Mouse (Mus musculus) lung, embryonic 15.5 days (tissue): ENCODE data around the gene Stpg3. TPM values are rescaled to one million over a fixed set of nuclear protein-coding genes. Genes with fewer than 3 reads are reported as not detected.

Source experiments
- ATAC-seq: fragments of 200-750 bp; cut with Nextera tagmentation; 2 replicates; pipeline ENCODE4 v1.8.0; 2017; ENCODE audit warnings: moderate number of reproducible peaks, borderline replicate concordance; ENCODE audit not compliant: low FRiP score, low TSS enrichment; ENCODE audit errors: extremely low read depth
- H3K27ac ChIP-seq: fragments of 300-500 bp; sonication (generic); 2 replicates; pipeline ENCODE4 v1.5.1; 2015; ENCODE audit warnings: moderate library complexity, mild to moderate bottlenecking, inconsistent platforms
- H3K27me3 ChIP-seq: fragments of 300-500 bp; sonication (generic); 2 replicates; pipeline ENCODE4 v1.6.1; 2015; ENCODE audit warnings: inconsistent platforms
- H3K36me3 ChIP-seq: fragments of 300-500 bp; sonication (generic); 2 replicates; pipeline ENCODE4 v1.6.1; 2015; ENCODE audit warnings: inconsistent platforms
- H3K4me1 ChIP-seq: fragments of 300-500 bp; sonication (generic); 2 replicates; pipeline ENCODE4 v1.6.1; 2015; ENCODE audit warnings: inconsistent platforms
- H3K4me2 ChIP-seq: fragments of 300-500 bp; sonication (generic); 2 replicates; pipeline ENCODE4 v1.6.1; 2015; ENCODE audit warnings: inconsistent platforms, mild to moderate bottlenecking, moderate library complexity
- H3K4me3 ChIP-seq: fragments of 300-500 bp; sonication (generic); 2 replicates; pipeline ENCODE4 v1.5.1; 2015; ENCODE audit warnings: mild to moderate bottlenecking, inconsistent platforms
- H3K9ac ChIP-seq: fragments of 300-500 bp; sonication (generic); 2 replicates; pipeline ENCODE4 v1.6.1; 2015; ENCODE audit warnings: inconsistent platforms
- H3K9me3 ChIP-seq: fragments of 300-500 bp; sonication (generic); 2 replicates; pipeline ENCODE4 v1.6.1; 2016; ENCODE audit warnings: inconsistent platforms
- WGBS: fragments of 180-500 bp; shearing (Covaris S2); methylation state at CpG from one replicate; pipeline ENCODE4 v1.1.7; 2015; 5-methylcytosine and 5-hydroxymethylcytosine counted together
- polyA plus RNA-seq: library from polyadenylated mRNA; unstranded; fragments of >200 nt; fragmentation: Nextera tagmentation; extraction: Ambion mirVana; gene quantifications from 2 replicates; pipeline ENCODE4 v1.2.1, GENCODE M21; 2015

Gene Stpg3
- polyA plus RNA-seq, 1 experiment from 2014 or later = not detected

- Histone ChIP-seq H3K27ac (no peak overlapping the region), H3K27me3 (peaks cover 16% of the 10 kb centered on the region), H3K4me1 (no peaks in the 10 kb centered on the region), H3K4me3 (no peak overlapping the region), H3K4me2 (no peak overlapping the region), H3K9ac (no peak overlapping the region), H3K9me3 (no peaks in the 10 kb centered on the region), H3K36me3 (no peaks in the 10 kb centered on the region)
- WGBS = 45% methylated on average over 5 of the region's 5 CpGs
- ATAC-seq = no peak
These were observed 20.2 kb upstream of the Stpg3 start for GRCm38 (mm10) chr2:25234551-25235220.

GRCm38 (mm10) chr2:25234050-25234449 lies 19.6 kb upstream of the Stpg3 start, which contains the start of gene Slc34a3:
Gene Slc34a3 (minus strand): TSS chr2:25234364.
- H3K27ac ChIP-seq = no peak within 1 kb of the TSS
- H3K4me3 ChIP-seq = no peak within 1 kb of the TSS
- no peak for ATAC-seq
- H3K9ac ChIP-seq = no peak within 1 kb of the TSS
- H3K27me3 ChIP-seq = peaks cover 16% of the 10 kb centered on the region
- WGBS = 73% methylated on average over 3 of the region's 3 CpGs
- no peaks in the 10 kb centered on the region; the same call in 1 of the 2 replicates for H3K4me1 ChIP-seq
- H3K4me2 ChIP-seq = no peak within 1 kb of the TSS
- H3K9me3 ChIP-seq = no peaks in the 10 kb centered on the region
- H3K36me3 ChIP-seq = no peaks in the 10 kb centered on the region

- H3K9ac ChIP-seq = no peak overlapping the region
- H3K4me1 ChIP-seq = peaks cover 5% of the 10 kb centered on the region; the same call in 1 of the 2 replicates
- no peaks in the 10 kb centered on the region for H3K9me3 ChIP-seq
- peaks cover 16% of the 10 kb centered on the region for H3K27me3 ChIP-seq
- no peak for ATAC-seq
- 71% methylated on average over 4 of the region's 4 CpGs for WGBS
- H3K4me3 ChIP-seq = no peak overlapping the region
- no peaks in the 10 kb centered on the region for H3K36me3 ChIP-seq
- H3K27ac ChIP-seq = no peak overlapping the region
- no peak overlapping the region for H3K4me2 ChIP-seq
These were observed 19.0 kb upstream of the Stpg3 start for GRCm38 (mm10) chr2:25233421-25233820.

GRCm38 (mm10) chr2:25231038-25231437 lies 16.6 kb upstream of the Stpg3 start:
- Histone ChIP-seq H3K4me3 (no peak overlapping the region), H3K27me3 (peaks cover 13% of the 10 kb centered on the region), H3K4me2 (no peak overlapping the region), H3K9me3 (no peaks in the 10 kb centered on the region), H3K36me3 (no peaks in the 10 kb centered on the region), H3K27ac (no peak overlapping the region), H3K4me1 (peaks cover 11% of the 10 kb centered on the region), H3K9ac (no peak overlapping the region)
- no peak for ATAC-seq
- WGBS = 57% methylated on average over 12 of the region's 12 CpGs

- H3K4me1 ChIP-seq = peaks cover 16% of the 10 kb centered on the region
- 85% methylated on average over 7 of the region's 7 CpGs for WGBS
- no peak overlapping the region for H3K4me2 ChIP-seq
- no peak for ATAC-seq
- H3K27me3 ChIP-seq = peaks cover 10% of the 10 kb centered on the region
- H3K27ac ChIP-seq = no peak overlapping the region
- no peaks in the 10 kb centered on the region for H3K9me3 ChIP-seq
- H3K36me3 ChIP-seq = no peaks in the 10 kb centered on the region
- H3K4me3 ChIP-seq = no peak overlapping the region
- no peak overlapping the region for H3K9ac ChIP-seq
These were observed 16.1 kb upstream of the Stpg3 start for GRCm38 (mm10) chr2:25230581-25230980.

- 72% methylated on average over 5 of the region's 5 CpGs for WGBS
- Histone ChIP-seq H3K9ac (no peak overlapping the region), H3K4me1 (peaks cover 19% of the 10 kb centered on the region), H3K27me3 (peaks cover 10% of the 10 kb centered on the region; the same call in 1 of the 2 replicates), H3K4me2 (no peak overlapping the region), H3K36me3 (no peaks in the 10 kb centered on the region), H3K9me3 (no peaks in the 10 kb centered on the region), H3K27ac (no peak overlapping the region), H3K4me3 (no peak overlapping the region)
- ATAC-seq = no peak
These were observed 15.1 kb upstream of the Stpg3 start for GRCm38 (mm10) chr2:25229582-25229981.

- peaks cover 19% of the 10 kb centered on the region for H3K4me1 ChIP-seq
- H3K9ac ChIP-seq = no peak overlapping the region
- 65% methylated on average over 6 of the region's 6 CpGs for WGBS
- no peak overlapping the region for H3K4me3 ChIP-seq
- ATAC-seq = no peak
- no peak overlapping the region for H3K27ac ChIP-seq
- H3K9me3 ChIP-seq = no peaks in the 10 kb centered on the region
- 0 out of 2 replicates have a peak overlapping the region, but pooled peaks have one; percentile 30 for H3K4me2 ChIP-seq
- peaks cover 10% of the 10 kb centered on the region; the same call in 1 of the 2 replicates for H3K27me3 ChIP-seq
- H3K36me3 ChIP-seq = no peaks in the 10 kb centered on the region
These were observed 14.6 kb upstream of the Stpg3 start for GRCm38 (mm10) chr2:25228995-25229530.

GRCm38 (mm10) chr2:25228431-25228889 lies 14.0 kb upstream of the Stpg3 start:
- no peak overlapping the region for H3K9ac ChIP-seq

GRCm38 (mm10) chr2:25227406-25227805 lies 13.0 kb upstream of the Stpg3 start:
- Histone ChIP-seq H3K9ac (no peak overlapping the region), H3K4me1 (peaks cover 29% of the 10 kb centered on the region), H3K36me3 (no peaks in the 10 kb centered on the region), H3K9me3 (no peaks in the 10 kb centered on the region), H3K4me2 (no peak overlapping the region), H3K27ac (no peak overlapping the region), H3K4me3 (no peak overlapping the region), H3K27me3 (no peaks in the 10 kb centered on the region)
- ATAC-seq = no peak
- 88% methylated on average over 4 of the region's 4 CpGs for WGBS

More at GRCm38 (mm10) chr2:25228431-25228889, 14.0 kb upstream of the Stpg3 start:
- Histone ChIP-seq H3K4me2 (peak overlapping the region; percentile 30), H3K9me3 (no peaks in the 10 kb centered on the region), H3K36me3 (no peaks in the 10 kb centered on the region), H3K4me3 (peak overlapping the region; percentile 5), H3K4me1 (peaks cover 23% of the 10 kb centered on the region), H3K27me3 (0 out of 2 replicates have a peak, but pooled peaks cover 8% of the 10 kb centered on the region), H3K27ac (peak overlapping the region; percentile 58)
- under 1% methylated on average over 7 of the region's 7 CpGs for WGBS
- ATAC-seq = peak; percentile 37; the same call in 1 of the 2 replicates

GRCm38 (mm10) chr2:25226864-25227263 lies 12.4 kb upstream of the Stpg3 start:
- 80% methylated on average over 5 of the region's 5 CpGs for WGBS
- H3K9me3 ChIP-seq = no peaks in the 10 kb centered on the region
- H3K4me2 ChIP-seq = no peak overlapping the region
- peaks cover 3% of the 10 kb centered on the region for H3K36me3 ChIP-seq
- no peak for ATAC-seq
- no peaks in the 10 kb centered on the region for H3K27me3 ChIP-seq
- no peak overlapping the region for H3K27ac ChIP-seq
- peaks cover 30% of the 10 kb centered on the region for H3K4me1 ChIP-seq
- H3K4me3 ChIP-seq = no peak overlapping the region
- H3K9ac ChIP-seq = no peak overlapping the region

GRCm38 (mm10) chr2:25225811-25226379 lies 11.5 kb upstream of the Stpg3 start:
- H3K9me3 ChIP-seq = no peaks in the 10 kb centered on the region
- peak overlapping the region; percentile 56 for H3K9ac ChIP-seq
- no peaks in the 10 kb centered on the region for H3K27me3 ChIP-seq
- H3K27ac ChIP-seq = peak overlapping the region; percentile 99
- 68% methylated on average over 8 of the region's 8 CpGs for WGBS
- H3K4me2 ChIP-seq = peak overlapping the region; percentile 50
- peak overlapping the region; percentile 55; the same call in 1 of the 2 replicates for H3K4me3 ChIP-seq
- no peak for ATAC-seq
- H3K4me1 ChIP-seq = peaks cover 33% of the 10 kb centered on the region
- H3K36me3 ChIP-seq = peaks cover 7% of the 10 kb centered on the region
